ENCODE assay signal across 17 mouse cellular contexts in the genomic region with DNA sequence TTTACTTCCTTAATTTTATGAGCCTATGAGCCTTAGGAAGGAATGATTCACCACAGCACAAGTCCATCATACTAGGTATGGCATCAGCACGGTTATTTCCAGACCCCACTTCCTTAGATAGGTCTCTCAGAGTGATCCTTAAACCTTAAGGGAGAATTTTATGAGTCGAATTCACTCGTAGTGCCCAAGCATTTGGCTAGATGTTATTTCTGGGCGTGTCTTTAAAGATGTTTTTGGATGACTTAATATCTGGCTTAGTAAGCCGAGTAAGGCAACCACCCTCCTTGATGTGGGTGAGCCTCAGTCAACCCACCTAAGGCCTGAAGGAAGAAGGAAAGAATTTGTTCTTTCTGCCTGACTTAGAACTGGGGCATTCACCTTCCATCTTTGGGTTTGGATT.
"Had no signal": no experiment of that assay in that cellular context is flagged by ENCODE, and none has a peak within 500 bp of the region (broad histone marks: within the 10 kb centered on the region; RNA-seq: fewer than 3 reads in every experiment).

No protein-coding gene starts in this region.

- H3K27ac ChIP-seq: midbrain, embryonic 10.5 days; midbrain, embryonic 12.5 days; neural tube, embryonic 13.5 days; neural tube, embryonic 15.5 days had no signal

- DNase-seq: lung, adult 18-20 months; lung, embryonic 14.5 days; lung, postnatal 10 days; lung, postnatal 4 days; midbrain, embryonic 14.5 days; retina, postnatal 1 day; right cerebral cortex, adult 18-20 months; right cerebral cortex, postnatal 25 days; right cerebral cortex, postnatal 4 days; spleen, adult 18-20 months; thymus, adult 18-20 months; thymus, postnatal 14 days; thymus, postnatal 36 days had no signal

- H3K4me1 ChIP-seq: neural tube, embryonic 15.5 days had no signal

- H3K9ac ChIP-seq: lung, embryonic 14.5 days; midbrain, embryonic 12.5 days; neural tube, embryonic 13.5 days; neural tube, embryonic 15.5 days had no signal

- H3K9me3 ChIP-seq: midbrain, embryonic 12.5 days; neural tube, embryonic 13.5 days; neural tube, embryonic 15.5 days had no signal

- H3K4me3 ChIP-seq: midbrain, embryonic 10.5 days; midbrain, embryonic 12.5 days; neural tube, embryonic 13.5 days; neural tube, embryonic 15.5 days had no signal

- H3K4me2 ChIP-seq: lung, embryonic 14.5 days; midbrain, embryonic 12.5 days; neural tube, embryonic 13.5 days; neural tube, embryonic 15.5 days had no signal

- H3K27me3 ChIP-seq: midbrain, embryonic 12.5 days; neural tube, embryonic 13.5 days; neural tube, embryonic 15.5 days had no signal

- H3K36me3 ChIP-seq: midbrain, embryonic 10.5 days; midbrain, embryonic 12.5 days; neural tube, embryonic 13.5 days; neural tube, embryonic 15.5 days had no signal
